Mouse (Mus musculus) testis, adult 2 months (tissue): ENCODE results near the gene Nsun2.

ENCODE experiments used
- CTCF ChIP-seq: fragments of 200-500 bp; IDR thresholded peaks from 2 replicates; pipeline ENCODE4 v1.5.1; 2012; ENCODE audit warnings: low read depth, mild to moderate bottlenecking, inconsistent platforms, low read length, moderate library complexity; ENCODE audit not compliant: control insufficient read depth, insufficient read depth, insufficient replicate concordance
- POLR2A ChIP-seq: fragments of 200-500 bp; IDR thresholded peaks from 2 replicates; pipeline ENCODE4 v1.6.1; 2012; ENCODE audit warnings: low read depth, mild to moderate bottlenecking, inconsistent platforms, low read length, moderate library complexity; ENCODE audit not compliant: control insufficient read depth

- TF ChIP-seq CTCF (no peak), POLR2A (no peak)
These were observed 5.0 kb upstream of the Nsun2 start for GRCm38 (mm10) chr13:69528531-69528930.
